Mouse (Mus musculus) olfactory bulb, adult 2 months (tissue): ENCODE measurements at regions not wholly inside any gene's neighbourhood (a gene's known extent, or its start where the extent isn't known, plus 50 kb on each side); places are given as distances from the start of the nearest gene placed in this dataset.

ENCODE experiments used
- CTCF ChIP-seq: fragments of 200-500 bp; IDR thresholded peaks from 2 replicates; pipeline ENCODE4 v1.5.1; 2012; ENCODE audit warnings: low read depth, mild to moderate bottlenecking, low read length, moderate library complexity; ENCODE audit not compliant: insufficient read depth
- POLR2A ChIP-seq: fragments of 200-500 bp; IDR thresholded peaks from 2 replicates; pipeline ENCODE4 v1.6.1; 2012; ENCODE audit warnings: mild to moderate bottlenecking, low read depth, low read length, moderate library complexity; ENCODE audit not compliant: insufficient read depth

GRCm38 (mm10) chr8:64369973-64370372 is 163.9 kb upstream of the Tll1 start:
- no peak for TF ChIP-seq CTCF
- TF ChIP-seq POLR2A: no peak
